Mouse (Mus musculus): Measurements from ENCODE around the gene Pdgfb. TPM values are rescaled to one million over a fixed set of nuclear protein-coding genes. Genes with fewer than 3 reads are reported as not detected.

The Pdgfb gene
- 3.1 TPM in 2 replicates for polyA plus RNA-seq (2015; fragmentation: Nextera tagmentation; extraction: Ambion mirVana)

GRCm38 (mm10) chr15:80014321-80015210 is at the start of gene Pdgfb:
TSS of gene Pdgfb (minus strand) at chr15:80014977.
- ATAC-seq (ENCODE audit: insufficient number of reproducible peaks, low FRiP score, low TSS enrichment, low read depth): no peak
- H3K36me3 ChIP-seq: no peaks in the 10 kb centered on the region
- peak within 1 kb of the TSS; percentile 63 for H3K27ac ChIP-seq

GRCm38 (mm10) chr15:80062821-80063220 is 48.0 kb upstream of the Pdgfb start:
- ATAC-seq (ENCODE audit: insufficient number of reproducible peaks, low FRiP score, low TSS enrichment, low read depth): no peak
- H3K9ac ChIP-seq: no peak overlapping the region
- no peak overlapping the region for H3K4me2 ChIP-seq
- H3K9me3 ChIP-seq: no peaks in the 10 kb centered on the region
- no peak overlapping the region for H3K27ac ChIP-seq
- H3K4me3 ChIP-seq: no peak overlapping the region
- peaks cover 22% of the 10 kb centered on the region for H3K4me1 ChIP-seq
- no peaks in the 10 kb centered on the region for H3K27me3 ChIP-seq
- no peaks in the 10 kb centered on the region for H3K36me3 ChIP-seq
- WGBS: 13% methylated on average over 5 of the region's 5 CpGs

More at GRCm38 (mm10) chr15:80014321-80015210, at the start of gene Pdgfb:
- 2% methylated on average over 59 of the region's 60 CpGs for WGBS
- H3K4me2 ChIP-seq: peak within 1 kb of the TSS; percentile 96
- peaks cover 50% of the 10 kb centered on the region for H3K4me1 ChIP-seq
- H3K9ac ChIP-seq: peak within 1 kb of the TSS; percentile 48
- peaks cover 66% of the 10 kb centered on the region for H3K27me3 ChIP-seq
- H3K4me3 ChIP-seq: peak within 1 kb of the TSS; percentile 57
- no peaks in the 10 kb centered on the region for H3K9me3 ChIP-seq

GRCm38 (mm10) chr15:80062339-80062738 is 47.6 kb upstream of the Pdgfb start:
- 37% methylated on average over 8 of the region's 9 CpGs for WGBS
- H3K4me1 ChIP-seq: peaks cover 19% of the 10 kb centered on the region
- no peak overlapping the region for H3K4me3 ChIP-seq
- H3K9me3 ChIP-seq: no peaks in the 10 kb centered on the region
- no peak overlapping the region for H3K4me2 ChIP-seq
- no peak overlapping the region for H3K9ac ChIP-seq
- H3K27ac ChIP-seq: no peak overlapping the region
- no peaks in the 10 kb centered on the region for H3K27me3 ChIP-seq
- no peak for ATAC-seq (ENCODE audit: insufficient number of reproducible peaks, low FRiP score, low TSS enrichment, low read depth)
- H3K36me3 ChIP-seq: no peaks in the 10 kb centered on the region

GRCm38 (mm10) chr15:80061071-80061550 is 46.3 kb upstream of the Pdgfb start:
- H3K9me3 ChIP-seq: no peaks in the 10 kb centered on the region
- H3K4me1 ChIP-seq: peaks cover 17% of the 10 kb centered on the region
- no peak for ATAC-seq (ENCODE audit: insufficient number of reproducible peaks, low FRiP score, low TSS enrichment, low read depth)
- no peak overlapping the region for H3K9ac ChIP-seq
- H3K4me3 ChIP-seq: no peak overlapping the region
- H3K27me3 ChIP-seq: no peaks in the 10 kb centered on the region
- 91% methylated on average over 4 of the region's 4 CpGs for WGBS
- no peak overlapping the region for H3K27ac ChIP-seq
- no peaks in the 10 kb centered on the region for H3K36me3 ChIP-seq
- no peak overlapping the region for H3K4me2 ChIP-seq

- ATAC-seq (ENCODE audit: insufficient number of reproducible peaks, low FRiP score, low TSS enrichment, low read depth): no peak
- H3K27me3 ChIP-seq: no peaks in the 10 kb centered on the region
- H3K27ac ChIP-seq: no peak overlapping the region
- H3K36me3 ChIP-seq: no peaks in the 10 kb centered on the region
- H3K9me3 ChIP-seq: no peaks in the 10 kb centered on the region
- no peak overlapping the region for H3K4me3 ChIP-seq
- WGBS: 90% methylated on average over 8 of the region's 8 CpGs
- H3K9ac ChIP-seq: no peak overlapping the region
- H3K4me1 ChIP-seq: peaks cover 17% of the 10 kb centered on the region
- H3K4me2 ChIP-seq: no peak overlapping the region
Measured at GRCm38 (mm10) chr15:80060356-80061070, 45.7 kb upstream of the Pdgfb start.

GRCm38 (mm10) chr15:80059606-80060005 is 44.8 kb upstream of the Pdgfb start:
- no peaks in the 10 kb centered on the region for H3K27me3 ChIP-seq
- WGBS: 63% methylated on average over 7 of the region's 7 CpGs
- no peak for ATAC-seq (ENCODE audit: insufficient number of reproducible peaks, low FRiP score, low TSS enrichment, low read depth)
- no peak overlapping the region for H3K9ac ChIP-seq
- no peaks in the 10 kb centered on the region for H3K9me3 ChIP-seq
- no peak overlapping the region for H3K4me3 ChIP-seq
- peaks cover 12% of the 10 kb centered on the region for H3K4me1 ChIP-seq
- no peaks in the 10 kb centered on the region for H3K36me3 ChIP-seq
- H3K27ac ChIP-seq: no peak overlapping the region
- H3K4me2 ChIP-seq: no peak overlapping the region

- 86% methylated on average over 7 of the region's 7 CpGs for WGBS
- Histone ChIP-seq H3K9ac (no peak overlapping the region), H3K27ac (no peak overlapping the region), H3K9me3 (no peaks in the 10 kb centered on the region), H3K4me1 (peaks cover 11% of the 10 kb centered on the region), H3K4me2 (no peak overlapping the region), H3K4me3 (no peak overlapping the region), H3K36me3 (no peaks in the 10 kb centered on the region), H3K27me3 (no peaks in the 10 kb centered on the region)
- no peak for ATAC-seq (ENCODE audit: insufficient number of reproducible peaks, low FRiP score, low TSS enrichment, low read depth)
Measured at GRCm38 (mm10) chr15:80058151-80058550, 43.4 kb upstream of the Pdgfb start.

GRCm38 (mm10) chr15:80054034-80054710 is 39.4 kb upstream of the Pdgfb start:
- no peak for ATAC-seq (ENCODE audit: insufficient number of reproducible peaks, low FRiP score, low TSS enrichment, low read depth)
- peaks cover 10% of the 10 kb centered on the region for H3K4me1 ChIP-seq

GRCm38 (mm10) chr15:80053381-80054033 is 38.7 kb upstream of the Pdgfb start:
- Histone ChIP-seq H3K4me2 (no peak overlapping the region), H3K27ac (no peak overlapping the region), H3K9me3 (no peaks in the 10 kb centered on the region), H3K4me3 (no peak overlapping the region), H3K36me3 (no peaks in the 10 kb centered on the region), H3K4me1 (peaks cover 10% of the 10 kb centered on the region), H3K9ac (no peak overlapping the region), H3K27me3 (no peaks in the 10 kb centered on the region)
- 80% methylated on average over 8 of the region's 8 CpGs for WGBS
- no peak for ATAC-seq (ENCODE audit: insufficient number of reproducible peaks, low FRiP score, low TSS enrichment, low read depth)

More at GRCm38 (mm10) chr15:80054034-80054710, 39.4 kb upstream of the Pdgfb start:
- no peaks in the 10 kb centered on the region for H3K27me3 ChIP-seq
- no peaks in the 10 kb centered on the region for H3K36me3 ChIP-seq
- WGBS: 70% methylated on average over 7 of the region's 7 CpGs
- no peak overlapping the region for H3K4me3 ChIP-seq
- no peak overlapping the region for H3K27ac ChIP-seq
- no peak overlapping the region for H3K4me2 ChIP-seq
- no peak overlapping the region for H3K9ac ChIP-seq
- no peaks in the 10 kb centered on the region for H3K9me3 ChIP-seq

- WGBS: 60% methylated on average over 9 of the region's 9 CpGs
Measured at GRCm38 (mm10) chr15:80051782-80052181, 37.0 kb upstream of the Pdgfb start.

GRCm38 (mm10) chr15:80051092-80051761 is 36.5 kb upstream of the Pdgfb start:
- no peaks in the 10 kb centered on the region for H3K36me3 ChIP-seq
- no peaks in the 10 kb centered on the region for H3K9me3 ChIP-seq
- 49% methylated on average over 19 of the region's 19 CpGs for WGBS
- no peak overlapping the region for H3K4me2 ChIP-seq
- H3K4me1 ChIP-seq: peaks cover 10% of the 10 kb centered on the region
- no peak overlapping the region for H3K4me3 ChIP-seq
- H3K27ac ChIP-seq: peak overlapping the region; percentile 38; the same call in 1 of the 2 replicates
- no peak overlapping the region for H3K9ac ChIP-seq
- no peaks in the 10 kb centered on the region for H3K27me3 ChIP-seq
- no peak for ATAC-seq (ENCODE audit: insufficient number of reproducible peaks, low FRiP score, low TSS enrichment, low read depth)

More at GRCm38 (mm10) chr15:80051782-80052181, 37.0 kb upstream of the Pdgfb start:
- no peak overlapping the region for H3K9ac ChIP-seq
- no peak overlapping the region for H3K4me3 ChIP-seq
- no peak for ATAC-seq (ENCODE audit: insufficient number of reproducible peaks, low FRiP score, low TSS enrichment, low read depth)
- H3K4me1 ChIP-seq: peaks cover 10% of the 10 kb centered on the region
- 0 out of 2 replicates have a peak overlapping the region, but pooled peaks have one; percentile 35 for H3K27ac ChIP-seq
- H3K27me3 ChIP-seq: no peaks in the 10 kb centered on the region
- no peaks in the 10 kb centered on the region for H3K9me3 ChIP-seq
- H3K4me2 ChIP-seq: no peak overlapping the region
- no peaks in the 10 kb centered on the region for H3K36me3 ChIP-seq
